Mouse (Mus musculus): ENCODE measurements around the gene Tgm2. TPM values are rescaled to one million over a fixed set of nuclear protein-coding genes. Genes with fewer than 3 reads are reported as not detected.
A peak's percentile ranks its signal among the peaks of the same experiment; 100 is the strongest.

Tgm2 gene
- polyA plus RNA-seq, 1 experiment = 285 TPM

- TF ChIP-seq CTCF (IDR thresholded peaks at IDR 0.05; ENCODE audit: insufficient read depth, low read length) = no peak
- no peak for TF ChIP-seq POLR2A (IDR thresholded peaks at IDR 0.05; ENCODE audit: borderline replicate concordance, extremely low read depth, low read depth, low read length)
- no peak overlapping the region for H3K4me3 ChIP-seq (replicated peaks; ENCODE audit: extremely low read depth, low read depth, low read length)
- H3K4me1 ChIP-seq (ENCODE audit: control insufficient read depth, insufficient read depth, low read length) = peaks cover 9% of the 10 kb centered on the region
- WGBS = 80% methylated on average over 9 of the region's 9 CpGs
- DNase-seq = no peak
These were observed 10.3 kb upstream of the Tgm2 start for GRCm38 (mm10) chr2:158156487-158156886.

- TF ChIP-seq CTCF (IDR thresholded peaks at IDR 0.05; ENCODE audit: insufficient read depth, low read length) (no peak), POLR2A (IDR thresholded peaks at IDR 0.05; ENCODE audit: borderline replicate concordance, extremely low read depth, low read depth, low read length) (no peak)
These were observed 9.4 kb upstream of the Tgm2 start for GRCm38 (mm10) chr2:158155615-158156014.

DNA sequence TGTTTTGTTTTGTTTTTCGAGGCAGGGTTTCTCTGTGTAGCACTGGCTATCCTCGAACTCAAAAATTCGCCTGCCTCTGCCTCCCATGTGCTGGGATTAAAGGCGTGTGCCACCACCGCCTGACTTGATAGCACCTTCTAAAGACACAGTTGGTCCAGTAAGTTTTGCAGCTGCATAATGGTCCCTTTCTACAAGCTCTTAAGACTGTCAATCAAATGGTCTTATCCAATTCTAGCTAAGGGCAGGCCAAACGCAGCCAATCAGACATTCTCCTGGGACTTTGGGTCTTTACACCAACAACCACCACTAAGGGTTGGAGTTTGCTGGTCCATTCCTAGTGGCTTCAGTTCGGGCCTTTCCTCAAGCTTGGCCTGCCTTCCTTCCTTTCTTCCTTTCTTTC, 8.9 kb upstream of the Tgm2 start:
- WGBS = 87% methylated on average over 7 of the region's 7 CpGs
- no peak for DNase-seq
- peaks cover 5% of the 10 kb centered on the region for H3K4me1 ChIP-seq (ENCODE audit: control insufficient read depth, insufficient read depth, low read length)
- TF ChIP-seq POLR2A (IDR thresholded peaks at IDR 0.05; ENCODE audit: borderline replicate concordance, extremely low read depth, low read depth, low read length) = no peak
- TF ChIP-seq CTCF (IDR thresholded peaks at IDR 0.05; ENCODE audit: insufficient read depth, low read length) = no peak
- no peak overlapping the region for H3K4me3 ChIP-seq (replicated peaks; ENCODE audit: extremely low read depth, low read depth, low read length)

More at GRCm38 (mm10) chr2:158155615-158156014, 9.4 kb upstream of the Tgm2 start:
- no peak for DNase-seq
- 49% methylated on average over 2 of the region's 2 CpGs for WGBS
- Histone ChIP-seq H3K4me1 (ENCODE audit: control insufficient read depth, insufficient read depth, low read length) (peaks cover 9% of the 10 kb centered on the region), H3K4me3 (replicated peaks; ENCODE audit: extremely low read depth, low read depth, low read length) (no peak overlapping the region)

GRCm38 (mm10) chr2:158154641-158155040, 8.4 kb upstream of the Tgm2 start:
- no peak for DNase-seq
- Histone ChIP-seq H3K4me3 (replicated peaks; ENCODE audit: extremely low read depth, low read depth, low read length) (no peak overlapping the region), H3K4me1 (ENCODE audit: control insufficient read depth, insufficient read depth, low read length) (peaks cover under 1% of the 10 kb centered on the region; the same call in 1 of the 2 replicates)
- TF ChIP-seq CTCF (IDR thresholded peaks at IDR 0.05; ENCODE audit: insufficient read depth, low read length) (no peak), POLR2A (IDR thresholded peaks at IDR 0.05; ENCODE audit: borderline replicate concordance, extremely low read depth, low read depth, low read length) (no peak)
- 64% methylated on average over 8 of the region's 8 CpGs for WGBS

DNA sequence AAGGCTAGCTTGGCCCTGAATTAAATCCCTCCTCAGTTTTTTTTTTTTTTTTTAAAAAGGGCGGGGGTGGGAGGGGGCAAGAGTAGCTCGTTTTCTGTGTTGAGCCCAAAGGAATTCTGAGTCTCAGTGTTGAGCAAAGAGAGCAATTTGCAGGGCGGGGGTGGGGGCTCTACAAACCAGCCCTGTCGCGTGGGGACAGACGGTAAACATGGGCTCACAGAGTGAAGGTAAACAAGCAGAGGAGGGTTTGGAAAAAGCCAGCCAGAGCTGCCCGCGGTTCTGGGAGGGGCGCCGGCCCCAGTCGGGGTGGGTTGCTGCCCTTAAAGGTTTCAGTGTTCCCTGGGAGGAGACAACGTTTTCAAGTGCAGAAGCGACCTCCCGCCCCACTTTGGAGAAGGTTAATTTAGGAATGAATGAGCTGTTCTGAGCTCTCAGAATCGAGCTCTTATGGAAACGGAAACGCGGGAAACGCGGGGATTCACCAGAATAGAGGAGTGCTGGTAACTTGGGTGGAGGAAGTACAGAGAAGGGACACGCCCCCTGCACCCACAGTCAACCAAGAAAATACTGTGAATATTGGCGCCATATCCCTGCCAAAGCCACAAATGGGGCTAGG, 7.6 kb upstream of the Tgm2 start:
- 2% methylated on average over 22 of the region's 22 CpGs for WGBS
- no peak for TF ChIP-seq POLR2A (IDR thresholded peaks at IDR 0.05; ENCODE audit: borderline replicate concordance, extremely low read depth, low read depth, low read length)
- no peak for TF ChIP-seq CTCF (IDR thresholded peaks at IDR 0.05; ENCODE audit: insufficient read depth, low read length)
- Histone ChIP-seq H3K4me3 (replicated peaks; ENCODE audit: extremely low read depth, low read depth, low read length) (peak overlapping the region; percentile 36), H3K4me1 (ENCODE audit: control insufficient read depth, insufficient read depth, low read length) (no peaks in the 10 kb centered on the region)
- no peak for DNase-seq

- Histone ChIP-seq H3K4me1 (ENCODE audit: control insufficient read depth, insufficient read depth, low read length) (no peaks in the 10 kb centered on the region), H3K4me3 (replicated peaks; ENCODE audit: extremely low read depth, low read depth, low read length) (no peak overlapping the region)
- 54% methylated on average over 6 of the region's 6 CpGs for WGBS
- DNase-seq = no peak
- TF ChIP-seq POLR2A (IDR thresholded peaks at IDR 0.05; ENCODE audit: borderline replicate concordance, extremely low read depth, low read depth, low read length) (no peak), CTCF (IDR thresholded peaks at IDR 0.05; ENCODE audit: insufficient read depth, low read length) (no peak)
These were observed 6.6 kb upstream of the Tgm2 start for GRCm38 (mm10) chr2:158152685-158153309.

DNA sequence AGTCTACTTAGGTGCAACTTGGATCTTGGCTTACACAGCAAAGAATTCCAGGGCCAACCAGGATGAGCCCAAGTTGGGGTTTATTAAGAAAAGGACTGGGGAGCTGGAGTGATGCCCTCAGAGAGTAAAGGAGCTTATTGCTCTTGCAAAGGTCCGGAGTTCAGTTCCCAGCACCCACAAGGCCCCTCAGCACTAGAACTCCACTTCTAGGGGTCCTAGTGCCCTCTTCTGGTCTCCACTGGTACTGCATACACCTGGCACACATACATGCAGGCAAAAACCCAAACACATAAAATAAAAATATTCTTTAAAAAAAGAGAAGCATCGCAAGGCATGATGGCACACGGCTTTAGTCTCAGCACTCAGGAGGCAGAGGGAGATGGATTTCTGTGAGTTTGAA, 4.8 kb upstream of the Tgm2 start:
- WGBS = 97% methylated on average over 3 of the region's 3 CpGs
- DNase-seq = no peak
- TF ChIP-seq CTCF (IDR thresholded peaks at IDR 0.05; ENCODE audit: insufficient read depth, low read length) (no peak), POLR2A (IDR thresholded peaks at IDR 0.05; ENCODE audit: borderline replicate concordance, extremely low read depth, low read depth, low read length) (no peak)
- Histone ChIP-seq H3K4me3 (replicated peaks; ENCODE audit: extremely low read depth, low read depth, low read length) (no peak overlapping the region), H3K4me1 (ENCODE audit: control insufficient read depth, insufficient read depth, low read length) (no peaks in the 10 kb centered on the region)

DNA sequence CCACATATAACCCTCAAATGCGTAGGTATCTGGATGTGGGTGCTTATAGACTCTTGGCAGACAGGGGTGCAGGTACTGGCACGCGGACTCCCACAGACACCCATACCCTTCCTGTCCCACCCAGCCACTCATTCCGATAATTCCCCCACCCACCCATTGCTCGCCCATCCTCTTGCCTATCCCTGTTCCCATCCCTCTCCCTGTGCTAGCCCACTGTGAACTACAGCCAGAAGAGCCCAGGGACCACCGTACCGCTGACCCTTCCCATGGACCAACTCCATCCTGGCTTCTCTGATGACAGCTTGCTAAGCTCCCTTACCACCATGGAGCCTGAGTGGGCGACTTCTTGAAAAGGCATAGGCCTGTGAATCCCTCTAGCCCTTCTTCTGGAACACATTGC, 735 bp upstream of the Tgm2 start:
- TF ChIP-seq CTCF (IDR thresholded peaks at IDR 0.05; ENCODE audit: insufficient read depth, low read length) = no peak
- TF ChIP-seq POLR2A (IDR thresholded peaks at IDR 0.05; ENCODE audit: borderline replicate concordance, extremely low read depth, low read depth, low read length) = no peak
- WGBS = 93% methylated on average over 8 of the region's 8 CpGs
- H3K4me1 ChIP-seq (ENCODE audit: control insufficient read depth, insufficient read depth, low read length) = peaks cover 15% of the 10 kb centered on the region
- no peak for DNase-seq
- H3K4me3 ChIP-seq (replicated peaks; ENCODE audit: extremely low read depth, low read depth, low read length) = no peak overlapping the region

GRCm38 (mm10) chr2:158145528-158146065, 639 bp downstream of the Tgm2 start:
- peak overlapping the region; percentile 75 for H3K4me3 ChIP-seq (replicated peaks; ENCODE audit: extremely low read depth, low read depth, low read length)
- peak; percentile 44 for DNase-seq
- TF ChIP-seq POLR2A (IDR thresholded peaks at IDR 0.05; ENCODE audit: borderline replicate concordance, extremely low read depth, low read depth, low read length) (no peak), CTCF (IDR thresholded peaks at IDR 0.05; ENCODE audit: insufficient read depth, low read length) (no peak)
- peaks cover 28% of the 10 kb centered on the region for H3K4me1 ChIP-seq (ENCODE audit: control insufficient read depth, insufficient read depth, low read length)
- 33% methylated on average over 5 of the region's 5 CpGs for WGBS

Measured in lung, adult 2 months (tissue).